Mouse (Mus musculus): ENCODE measurements around the gene Nnmt. TPM values are rescaled to one million over a fixed set of nuclear protein-coding genes. Genes with fewer than 3 reads are reported as not detected.

Nnmt gene
- polyA plus RNA-seq, 1 experiment from 2014 or later: 12.5 TPM

GRCm38 (mm10) chr9:48618111-48618510 is 13.2 kb upstream of the Nnmt start:
- WGBS: 64% methylated on average over 8 of the region's 8 CpGs
- Histone ChIP-seq H3K4me1 (peaks cover 6% of the 10 kb centered on the region; the same call in 1 of the 2 replicates), H3K27ac (no peak overlapping the region), H3K27me3 (no peaks in the 10 kb centered on the region), H3K9ac (no peak overlapping the region), H3K9me3 (no peaks in the 10 kb centered on the region), H3K36me3 (no peaks in the 10 kb centered on the region), H3K4me2 (no peak overlapping the region), H3K4me3 (no peak overlapping the region)
- ATAC-seq (ENCODE audit: insufficient number of reproducible peaks, low FRiP score, low TSS enrichment, low read depth): no peak

GRCm38 (mm10) chr9:48617511-48618010 is 12.6 kb upstream of the Nnmt start:
- ATAC-seq (ENCODE audit: insufficient number of reproducible peaks, low FRiP score, low TSS enrichment, low read depth): no peak
- no peak overlapping the region for H3K27ac ChIP-seq
- H3K9me3 ChIP-seq: no peaks in the 10 kb centered on the region
- H3K9ac ChIP-seq: no peak overlapping the region
- H3K4me2 ChIP-seq: no peak overlapping the region
- no peak overlapping the region for H3K4me3 ChIP-seq
- peaks cover 6% of the 10 kb centered on the region; the same call in 1 of the 2 replicates for H3K4me1 ChIP-seq
- no peaks in the 10 kb centered on the region for H3K36me3 ChIP-seq
- WGBS: 83% methylated on average over 3 of the region's 3 CpGs
- no peaks in the 10 kb centered on the region for H3K27me3 ChIP-seq

GRCm38 (mm10) chr9:48613221-48613620 is 8.3 kb upstream of the Nnmt start:
- no peak overlapping the region for H3K27ac ChIP-seq
- H3K4me1 ChIP-seq: 0 out of 2 replicates have a peak, but pooled peaks cover 2% of the 10 kb centered on the region
- ATAC-seq (ENCODE audit: insufficient number of reproducible peaks, low FRiP score, low TSS enrichment, low read depth): no peak
- no peak overlapping the region for H3K4me3 ChIP-seq
- H3K27me3 ChIP-seq: no peaks in the 10 kb centered on the region
- no peak overlapping the region for H3K4me2 ChIP-seq
- H3K36me3 ChIP-seq: no peaks in the 10 kb centered on the region
- H3K9me3 ChIP-seq: no peaks in the 10 kb centered on the region
- no peak overlapping the region for H3K9ac ChIP-seq
- WGBS: 63% methylated on average over 4 of the region's 4 CpGs

DNA sequence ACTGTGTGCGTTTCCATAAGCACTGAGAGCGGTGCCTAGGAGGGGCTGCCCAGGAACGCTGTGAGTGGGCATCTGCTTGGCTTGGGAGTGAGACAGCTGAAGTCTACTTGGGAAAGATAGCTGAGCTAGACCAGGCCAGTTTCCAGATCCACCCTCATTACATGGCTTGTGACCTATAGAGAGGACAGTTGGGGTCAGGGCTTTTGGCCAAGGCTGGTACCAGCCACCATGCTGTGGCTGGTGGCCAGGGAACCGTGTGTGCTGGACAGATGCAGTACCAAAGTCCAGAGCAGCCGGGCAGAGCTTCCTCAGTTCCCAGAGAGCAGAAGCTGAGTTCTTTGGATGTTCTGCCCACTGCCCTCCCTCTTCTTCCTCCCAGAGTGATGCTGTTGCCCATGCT is 7.6 kb upstream of the Nnmt start:
- ATAC-seq (ENCODE audit: insufficient number of reproducible peaks, low FRiP score, low TSS enrichment, low read depth): no peak
- 83% methylated on average over 5 of the region's 5 CpGs for WGBS

GRCm38 (mm10) chr9:48611032-48611431 is 6.1 kb upstream of the Nnmt start:
- Histone ChIP-seq H3K9me3 (no peaks in the 10 kb centered on the region), H3K9ac (no peak overlapping the region), H3K4me2 (no peak overlapping the region), H3K4me3 (no peak overlapping the region), H3K27ac (no peak overlapping the region), H3K36me3 (no peaks in the 10 kb centered on the region), H3K4me1 (no peaks in the 10 kb centered on the region), H3K27me3 (no peaks in the 10 kb centered on the region)
- no peak for ATAC-seq (ENCODE audit: insufficient number of reproducible peaks, low FRiP score, low TSS enrichment, low read depth)
- WGBS: 3% methylated on average over 1 of the region's 1 CpGs

More for the DNA sequence above, 7.6 kb upstream of the Nnmt start:
- H3K36me3 ChIP-seq: no peaks in the 10 kb centered on the region
- no peaks in the 10 kb centered on the region for H3K4me1 ChIP-seq
- H3K9ac ChIP-seq: no peak overlapping the region
- H3K4me3 ChIP-seq: no peak overlapping the region
- no peaks in the 10 kb centered on the region for H3K27me3 ChIP-seq
- H3K4me2 ChIP-seq: no peak overlapping the region
- H3K27ac ChIP-seq: no peak overlapping the region
- H3K9me3 ChIP-seq: no peaks in the 10 kb centered on the region

DNA sequence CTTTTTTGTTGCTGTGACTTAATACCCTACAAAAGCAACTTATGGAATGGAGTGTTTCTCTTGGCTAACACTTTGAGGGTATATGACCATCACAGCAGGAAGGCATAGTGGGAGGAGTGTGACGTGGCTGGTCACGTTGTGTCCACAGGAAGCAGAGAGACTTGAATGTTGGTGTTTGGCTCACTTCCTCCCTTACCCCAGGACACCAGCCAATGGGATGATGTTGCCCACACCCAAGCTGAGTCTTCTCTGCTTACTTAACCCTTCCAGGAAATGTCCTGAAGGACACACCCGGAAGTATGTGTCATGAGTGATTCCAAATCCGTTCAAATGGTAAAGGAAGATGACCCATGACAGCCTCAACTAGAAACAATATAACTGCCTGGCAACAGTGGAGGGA is 4.8 kb upstream of the Nnmt start:
- H3K9ac ChIP-seq: no peak overlapping the region
- no peak overlapping the region for H3K27ac ChIP-seq
- no peaks in the 10 kb centered on the region for H3K36me3 ChIP-seq
- no peaks in the 10 kb centered on the region for H3K9me3 ChIP-seq
- H3K4me2 ChIP-seq: no peak overlapping the region
- H3K4me1 ChIP-seq: no peaks in the 10 kb centered on the region
- WGBS: 71% methylated on average over 4 of the region's 4 CpGs
- ATAC-seq (ENCODE audit: insufficient number of reproducible peaks, low FRiP score, low TSS enrichment, low read depth): no peak
- H3K27me3 ChIP-seq: no peaks in the 10 kb centered on the region
- H3K4me3 ChIP-seq: no peak overlapping the region

- Histone ChIP-seq H3K36me3 (no peaks in the 10 kb centered on the region), H3K4me3 (no peak overlapping the region), H3K4me1 (no peaks in the 10 kb centered on the region), H3K27me3 (no peaks in the 10 kb centered on the region), H3K9me3 (no peaks in the 10 kb centered on the region), H3K4me2 (no peak overlapping the region), H3K27ac (no peak overlapping the region), H3K9ac (no peak overlapping the region)
- ATAC-seq (ENCODE audit: insufficient number of reproducible peaks, low FRiP score, low TSS enrichment, low read depth): no peak
- WGBS: 57% methylated on average over 7 of the region's 7 CpGs
These were observed 2.5 kb upstream of the Nnmt start for GRCm38 (mm10) chr9:48607417-48607816.

- Histone ChIP-seq H3K27ac (no peak overlapping the region), H3K4me1 (no peaks in the 10 kb centered on the region), H3K4me2 (no peak overlapping the region), H3K4me3 (no peak overlapping the region), H3K9me3 (no peaks in the 10 kb centered on the region), H3K27me3 (no peaks in the 10 kb centered on the region), H3K36me3 (no peaks in the 10 kb centered on the region), H3K9ac (no peak overlapping the region)
- no peak for ATAC-seq (ENCODE audit: insufficient number of reproducible peaks, low FRiP score, low TSS enrichment, low read depth)
- WGBS: 89% methylated on average over 7 of the region's 7 CpGs
These were observed 1.2 kb upstream of the Nnmt start for GRCm38 (mm10) chr9:48606171-48606570.

GRCm38 (mm10) chr9:48605697-48606096 is 744 bp upstream of the Nnmt start:
- H3K9ac ChIP-seq: no peak overlapping the region
- H3K27me3 ChIP-seq: no peaks in the 10 kb centered on the region
- WGBS: 91% methylated on average over 5 of the region's 5 CpGs
- H3K4me3 ChIP-seq: no peak overlapping the region
- no peaks in the 10 kb centered on the region for H3K36me3 ChIP-seq
- H3K9me3 ChIP-seq: no peaks in the 10 kb centered on the region
- no peak overlapping the region for H3K4me2 ChIP-seq
- ATAC-seq (ENCODE audit: insufficient number of reproducible peaks, low FRiP score, low TSS enrichment, low read depth): no peak
- no peaks in the 10 kb centered on the region for H3K4me1 ChIP-seq
- H3K27ac ChIP-seq: no peak overlapping the region

DNA sequence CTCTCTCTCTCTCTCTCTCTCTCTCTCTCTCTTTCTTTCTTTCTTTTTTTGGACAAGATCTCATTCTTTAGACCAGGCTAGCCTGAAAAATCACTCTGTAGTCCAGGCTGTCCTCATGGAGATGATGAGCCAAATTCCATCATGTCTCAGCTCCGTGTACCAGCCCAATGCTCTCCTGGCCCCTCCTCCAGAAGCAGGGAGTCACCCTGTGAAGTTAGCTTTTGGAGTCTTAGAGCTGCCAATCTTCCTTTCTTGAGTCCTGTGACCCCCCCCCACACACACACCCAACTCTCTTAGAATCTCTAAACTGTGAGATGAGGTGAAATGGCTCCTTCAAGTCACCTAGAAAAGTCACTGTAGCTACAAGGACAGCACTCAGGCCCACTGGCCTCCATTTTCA is 727 bp downstream of the Nnmt start:
- ATAC-seq (ENCODE audit: insufficient number of reproducible peaks, low FRiP score, low TSS enrichment, low read depth): no peak
- no peak overlapping the region for H3K27ac ChIP-seq
- H3K4me2 ChIP-seq: no peak overlapping the region
- WGBS: 82% methylated on average over 1 of the region's 1 CpGs
- H3K27me3 ChIP-seq: no peaks in the 10 kb centered on the region
- no peak overlapping the region for H3K4me3 ChIP-seq
- no peaks in the 10 kb centered on the region for H3K9me3 ChIP-seq
- no peaks in the 10 kb centered on the region for H3K36me3 ChIP-seq
- no peak overlapping the region for H3K9ac ChIP-seq
- H3K4me1 ChIP-seq: no peaks in the 10 kb centered on the region

- Histone ChIP-seq H3K27me3 (no peaks in the 10 kb centered on the region), H3K9ac (no peak overlapping the region), H3K27ac (no peak overlapping the region), H3K9me3 (no peaks in the 10 kb centered on the region), H3K4me1 (no peaks in the 10 kb centered on the region), H3K4me2 (no peak overlapping the region), H3K4me3 (no peak overlapping the region), H3K36me3 (no peaks in the 10 kb centered on the region)
- 77% methylated on average over 9 of the region's 9 CpGs for WGBS
- no peak for ATAC-seq (ENCODE audit: insufficient number of reproducible peaks, low FRiP score, low TSS enrichment, low read depth)
These were observed 4.1 kb downstream of the Nnmt start for GRCm38 (mm10) chr9:48600881-48601280.

DNA sequence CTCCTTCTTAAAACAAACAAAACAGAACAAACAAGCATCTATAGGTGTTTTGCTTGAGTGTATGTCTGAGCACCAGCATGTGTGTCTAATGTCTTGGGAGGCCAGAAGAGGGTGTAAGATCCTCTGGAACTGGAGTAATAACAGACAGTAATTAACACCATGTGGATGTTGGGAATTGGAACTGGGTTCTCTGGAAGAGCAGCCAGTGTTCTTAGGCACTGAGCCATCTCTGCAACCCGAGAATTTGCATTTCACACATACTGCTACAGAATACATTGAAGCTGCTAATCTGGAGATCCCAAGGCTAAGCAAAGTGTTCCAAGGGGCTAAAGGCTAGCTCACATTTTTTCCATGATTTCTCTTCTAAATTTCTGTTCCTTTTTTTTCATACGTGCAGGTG is 4.9 kb downstream of the Nnmt start:
- no peaks in the 10 kb centered on the region for H3K27me3 ChIP-seq
- WGBS: 45% methylated on average over 2 of the region's 2 CpGs

GRCm38 (mm10) chr9:48597494-48597893 is 7.5 kb downstream of the Nnmt start:
- H3K9me3 ChIP-seq: no peaks in the 10 kb centered on the region
- H3K27ac ChIP-seq: no peak overlapping the region
- no peak overlapping the region for H3K9ac ChIP-seq
- no peak overlapping the region for H3K4me2 ChIP-seq
- ATAC-seq (ENCODE audit: insufficient number of reproducible peaks, low FRiP score, low TSS enrichment, low read depth): no peak
- 75% methylated on average over 5 of the region's 5 CpGs for WGBS
- no peaks in the 10 kb centered on the region for H3K4me1 ChIP-seq
- no peaks in the 10 kb centered on the region for H3K27me3 ChIP-seq
- no peaks in the 10 kb centered on the region for H3K36me3 ChIP-seq
- no peak overlapping the region for H3K4me3 ChIP-seq

More for the DNA sequence above, 4.9 kb downstream of the Nnmt start:
- no peaks in the 10 kb centered on the region for H3K4me1 ChIP-seq
- no peak for ATAC-seq (ENCODE audit: insufficient number of reproducible peaks, low FRiP score, low TSS enrichment, low read depth)
- no peaks in the 10 kb centered on the region for H3K36me3 ChIP-seq
- H3K9ac ChIP-seq: no peak overlapping the region
- H3K4me2 ChIP-seq: no peak overlapping the region
- H3K27ac ChIP-seq: no peak overlapping the region
- no peaks in the 10 kb centered on the region for H3K9me3 ChIP-seq
- H3K4me3 ChIP-seq: no peak overlapping the region

Measured in limb, embryonic 15.5 days (tissue).